Mouse (Mus musculus) granulocyte monocyte progenitor cell, adult 5-6 weeks (primary cell): Measurements from ENCODE around the gene Ptgr2. TPM values are rescaled to one million over a fixed set of nuclear protein-coding genes. Genes with fewer than 3 reads are reported as not detected.
A peak's percentile ranks its signal among the peaks of the same experiment; 100 is the strongest.
"Not testable (repeated sequence)": the region's sequence is repeated elsewhere in the genome, so short reads cannot be mapped to it uniquely, and the experiment has no call there.

ENCODE experiments used
- ATAC-seq: replicated peaks from 2 replicates; pipeline ENCODE4 v1.8.0; 2016; ENCODE audit warnings: mild to moderate bottlenecking, moderate TSS enrichment, inconsistent platforms; ENCODE audit not compliant: poor library complexity, severe bottlenecking
- total RNA-seq, 2 experiments: library from RNA; stranded (forward) in 1 of 2; stranded (reverse) in 1 of 2; fragments of 200-712, 200-1000 nt in 1 of 2; fragments of >200 nt in 1 of 2; fragmentation: Nextera tagmentation in 1 of 2; gene quantifications; 2 replicates each; pipeline ENCODE4 v1.2.3; 2014 to 2017

Gene Ptgr2
- total RNA-seq, 2 experiments from 2014 or later = 22.3 to 69.0 TPM

DNA sequence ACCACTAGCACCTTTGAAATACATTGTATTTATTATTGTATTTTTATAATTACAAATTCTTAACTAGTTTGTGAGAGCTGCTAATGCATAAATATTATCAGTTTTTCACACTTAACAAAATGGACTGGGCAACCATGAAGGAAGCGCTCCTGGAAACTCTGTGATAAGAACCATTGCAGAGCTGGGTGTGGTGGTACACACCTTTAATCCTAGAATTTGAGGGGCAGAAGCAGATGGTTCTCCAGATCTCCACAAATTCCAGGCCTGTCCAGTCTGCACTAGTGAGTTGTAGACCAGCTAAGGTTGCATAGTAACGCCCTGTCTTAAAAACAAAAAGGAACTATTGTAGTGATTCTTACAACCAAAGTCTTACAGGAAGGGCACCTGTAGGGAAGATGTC lies 14.2 kb downstream of the Ptgr2 start:
- ATAC-seq = no peak

DNA sequence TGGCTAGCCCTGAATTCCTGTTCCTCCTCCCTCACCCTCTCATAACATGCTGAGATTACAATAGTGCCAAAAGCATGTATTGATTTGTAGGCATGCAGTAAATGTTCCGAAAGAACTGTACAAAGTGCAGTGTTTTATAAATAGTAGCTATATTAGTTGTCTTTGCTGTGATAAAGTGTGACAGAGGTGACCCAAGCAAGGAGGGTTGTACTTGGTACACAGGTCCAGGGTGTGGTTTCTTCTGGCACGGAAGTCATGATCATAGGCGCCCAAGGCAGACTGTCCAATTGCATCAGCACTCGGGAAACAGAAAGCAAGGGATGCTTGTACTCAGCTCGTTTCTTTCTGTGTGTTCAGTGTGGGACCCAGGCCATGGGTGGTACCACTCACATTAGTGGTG lies 19.1 kb downstream of the Ptgr2 start:
- ATAC-seq = no peak

DNA sequence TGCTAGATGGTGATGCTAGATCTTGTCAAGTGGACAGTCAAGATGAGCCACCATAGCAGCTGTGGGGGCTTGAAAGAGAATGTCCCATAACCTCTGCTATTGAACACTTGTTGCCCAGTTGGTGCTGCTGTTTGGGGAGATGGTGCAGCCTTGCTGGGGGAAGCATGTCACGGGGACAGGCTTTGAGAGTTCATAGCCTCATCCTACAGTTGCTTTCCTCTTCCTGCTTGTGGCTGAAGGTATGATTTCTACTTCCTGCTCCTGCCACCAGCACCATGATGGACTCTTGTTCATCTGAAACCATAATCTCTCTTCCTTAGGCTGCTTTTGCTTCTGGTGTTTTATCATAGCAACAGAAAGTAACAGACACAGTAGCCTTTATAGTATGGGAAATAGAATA lies 19.5 kb downstream of the Ptgr2 start:
- ATAC-seq = no peak

DNA sequence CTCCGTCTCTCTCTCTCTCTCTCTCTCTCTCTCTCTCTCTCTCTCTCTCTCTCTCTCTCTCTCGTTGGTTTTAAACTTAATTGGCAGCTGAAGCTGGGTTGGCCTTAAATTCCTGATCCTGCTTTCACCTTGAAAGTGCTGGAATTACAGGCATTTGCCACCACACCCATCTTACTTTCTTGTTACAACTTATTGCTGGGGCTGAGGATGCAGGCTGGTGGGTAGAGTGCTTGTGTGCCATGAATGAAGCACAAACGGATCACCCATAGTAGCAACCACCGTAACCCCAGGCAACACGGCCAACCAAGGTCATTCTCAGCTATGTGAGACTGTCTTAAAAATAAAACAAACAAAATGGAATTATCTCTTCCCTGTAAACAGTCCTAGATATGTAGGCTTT lies 26.3 kb downstream of the Ptgr2 start:
- ATAC-seq = no peak

DNA sequence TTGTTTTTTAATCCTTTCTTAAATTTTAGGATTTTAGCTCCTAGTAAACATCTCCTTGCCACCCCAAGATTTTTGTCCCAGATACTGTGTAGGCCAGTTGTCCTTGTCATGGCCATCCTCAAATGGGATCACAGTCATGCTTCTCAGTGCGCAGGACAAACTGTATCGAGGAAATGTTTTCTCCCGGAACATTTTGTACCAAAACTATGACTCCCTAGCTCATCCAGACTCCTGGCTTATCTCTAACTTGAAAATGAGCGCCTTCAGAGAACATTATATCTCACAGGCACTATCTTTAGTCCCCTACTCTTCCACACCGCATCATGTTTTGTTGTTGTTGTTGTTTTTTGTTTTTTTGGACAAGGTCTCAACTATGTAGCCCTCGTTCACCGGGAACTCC lies 31.0 kb downstream of the Ptgr2 start:
- ATAC-seq = no peak

DNA sequence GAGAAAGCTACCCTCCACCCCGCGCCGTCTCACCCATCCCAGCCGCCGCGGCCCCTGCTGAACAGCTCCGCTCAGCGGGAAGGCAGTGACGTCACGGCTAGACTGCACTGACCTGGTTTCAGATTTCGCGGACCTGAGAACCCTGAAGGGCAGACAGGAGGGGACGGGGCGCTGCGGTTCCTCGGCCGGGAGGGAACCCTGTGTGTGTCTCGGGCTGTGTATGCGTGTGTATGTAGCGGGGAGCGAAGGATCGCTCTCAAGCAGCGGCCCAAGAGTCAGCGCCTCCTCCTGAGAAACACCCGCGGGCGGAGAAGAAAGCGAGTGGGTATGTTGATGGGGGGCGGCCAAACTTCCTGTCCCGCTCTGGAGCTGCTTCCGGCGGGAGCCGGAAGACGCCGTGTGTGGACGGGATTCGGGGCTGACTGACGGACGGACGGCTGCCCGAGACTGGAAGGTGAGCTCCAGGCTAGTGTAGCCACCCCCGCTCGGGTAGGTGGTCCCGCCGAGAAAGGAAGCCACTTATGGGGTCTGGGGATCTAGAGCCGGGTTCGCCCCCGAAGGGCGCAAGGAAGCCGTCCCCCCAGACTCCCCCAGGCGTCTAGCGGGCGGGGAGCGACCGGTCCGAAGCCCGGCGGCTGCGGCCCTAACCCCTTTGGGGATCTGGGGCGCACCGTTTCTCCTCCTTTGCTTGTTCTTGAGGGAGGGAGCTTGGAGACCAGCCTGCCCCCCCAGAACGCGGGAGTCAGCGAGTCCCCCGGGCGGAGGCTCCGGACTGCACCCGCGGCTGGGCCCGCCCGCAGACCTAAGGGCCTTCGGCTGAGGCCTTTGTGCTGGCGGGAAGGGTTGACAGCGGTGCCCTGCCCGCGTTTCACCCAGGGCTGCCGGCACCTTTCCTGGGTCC lies 31.9 kb downstream of the Ptgr2 start, which contains the start of gene Zfp410:
Gene Zfp410, plus strand, starts transcription at position 132 of the 901 bp plus-strand sequence.
- peak; percentile 89 for ATAC-seq

DNA sequence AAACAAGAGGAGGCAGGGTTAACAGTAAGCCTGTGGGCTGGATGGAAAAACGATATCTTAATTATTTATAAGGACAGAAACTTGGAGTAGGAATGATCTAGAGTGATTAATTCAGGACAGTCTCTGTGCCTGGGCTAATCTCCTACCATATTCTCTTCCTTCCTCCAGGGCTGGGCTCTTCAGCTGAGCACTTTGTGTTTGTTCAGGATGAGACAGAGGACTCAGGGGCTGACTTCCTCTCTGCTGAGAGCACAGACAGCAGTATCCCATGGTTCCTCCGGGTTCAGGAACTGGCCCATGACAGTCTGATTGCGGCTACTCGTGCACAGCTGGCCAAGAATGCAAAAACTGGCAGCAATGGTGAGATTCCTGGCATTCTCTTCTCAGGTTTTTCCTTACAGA lies 42.1 kb downstream of the Ptgr2 start:
- ATAC-seq = no peak

DNA sequence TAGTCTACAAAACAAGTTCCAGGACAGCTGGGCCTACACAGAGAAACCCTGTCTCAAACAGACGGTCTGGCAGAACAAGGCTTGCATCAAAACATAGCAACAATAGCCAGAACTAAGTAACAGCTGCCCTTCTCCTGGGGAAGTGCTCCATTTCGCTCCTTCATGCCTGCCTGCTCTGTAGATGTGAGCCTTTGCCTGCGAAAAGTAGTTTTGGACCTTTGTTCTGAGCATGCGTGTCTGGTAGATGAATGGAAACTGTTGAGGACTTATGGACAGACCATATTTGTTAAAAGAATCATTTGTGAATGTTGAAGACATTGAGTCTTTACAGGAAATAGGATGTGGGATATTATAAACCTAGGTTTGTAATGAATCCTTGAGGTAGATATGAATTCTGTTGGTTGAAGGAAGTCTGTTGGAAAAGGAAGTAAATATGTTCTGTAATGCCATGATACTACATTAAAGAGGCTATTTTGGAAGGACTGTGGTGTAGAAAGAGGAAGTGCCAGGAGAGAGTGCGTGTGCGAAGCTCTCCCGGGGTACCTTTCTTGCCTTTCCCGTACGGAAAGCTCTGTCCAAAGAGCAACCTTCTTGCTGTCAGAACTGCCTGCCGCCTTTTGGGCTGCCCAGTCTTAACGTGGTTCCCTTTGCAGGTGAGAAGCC lies 52.1 kb downstream of the Ptgr2 start:
- ATAC-seq = peak; percentile 97

DNA sequence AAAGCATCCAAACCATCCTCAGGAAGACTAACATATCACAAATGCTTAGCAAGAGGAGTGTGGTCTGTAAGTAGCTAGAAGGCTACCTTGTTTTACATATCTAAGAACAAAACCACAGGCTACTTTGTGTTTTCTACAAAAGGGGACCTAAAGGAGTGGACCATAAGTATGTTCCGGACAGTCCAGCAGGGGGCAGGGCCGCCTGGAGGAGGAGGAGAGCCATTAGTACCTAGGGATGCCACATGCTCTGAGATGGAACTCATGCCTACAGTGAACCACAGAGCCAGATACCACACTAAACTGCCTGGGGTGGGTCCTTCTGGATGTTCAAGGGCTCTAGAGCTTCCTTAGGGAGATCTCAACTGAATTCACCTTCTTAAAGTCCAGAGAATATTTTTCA lies 62.2 kb downstream of the Ptgr2 start:
- peak; percentile 74 for ATAC-seq

DNA sequence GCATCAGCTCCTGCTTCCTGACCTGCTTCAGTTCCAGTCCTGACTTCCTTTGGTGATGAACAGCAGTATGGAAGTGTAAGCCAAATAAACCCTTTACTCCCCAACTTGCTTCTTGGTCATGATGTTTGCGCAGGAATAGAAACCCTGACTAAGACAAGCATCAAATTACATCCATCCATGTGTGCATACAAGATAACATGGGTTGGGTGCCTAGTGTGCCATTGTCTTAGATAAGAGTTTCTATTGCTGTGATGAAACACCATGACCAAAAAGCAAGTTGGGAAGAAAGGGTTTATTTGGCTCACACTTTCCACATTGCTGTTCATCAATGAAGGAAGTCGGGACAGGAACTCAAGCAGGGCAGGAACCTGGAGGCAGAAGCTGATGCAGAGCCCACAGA lies 73.7 kb downstream of the Ptgr2 start:
- ATAC-seq = not testable (repeated sequence)

DNA sequence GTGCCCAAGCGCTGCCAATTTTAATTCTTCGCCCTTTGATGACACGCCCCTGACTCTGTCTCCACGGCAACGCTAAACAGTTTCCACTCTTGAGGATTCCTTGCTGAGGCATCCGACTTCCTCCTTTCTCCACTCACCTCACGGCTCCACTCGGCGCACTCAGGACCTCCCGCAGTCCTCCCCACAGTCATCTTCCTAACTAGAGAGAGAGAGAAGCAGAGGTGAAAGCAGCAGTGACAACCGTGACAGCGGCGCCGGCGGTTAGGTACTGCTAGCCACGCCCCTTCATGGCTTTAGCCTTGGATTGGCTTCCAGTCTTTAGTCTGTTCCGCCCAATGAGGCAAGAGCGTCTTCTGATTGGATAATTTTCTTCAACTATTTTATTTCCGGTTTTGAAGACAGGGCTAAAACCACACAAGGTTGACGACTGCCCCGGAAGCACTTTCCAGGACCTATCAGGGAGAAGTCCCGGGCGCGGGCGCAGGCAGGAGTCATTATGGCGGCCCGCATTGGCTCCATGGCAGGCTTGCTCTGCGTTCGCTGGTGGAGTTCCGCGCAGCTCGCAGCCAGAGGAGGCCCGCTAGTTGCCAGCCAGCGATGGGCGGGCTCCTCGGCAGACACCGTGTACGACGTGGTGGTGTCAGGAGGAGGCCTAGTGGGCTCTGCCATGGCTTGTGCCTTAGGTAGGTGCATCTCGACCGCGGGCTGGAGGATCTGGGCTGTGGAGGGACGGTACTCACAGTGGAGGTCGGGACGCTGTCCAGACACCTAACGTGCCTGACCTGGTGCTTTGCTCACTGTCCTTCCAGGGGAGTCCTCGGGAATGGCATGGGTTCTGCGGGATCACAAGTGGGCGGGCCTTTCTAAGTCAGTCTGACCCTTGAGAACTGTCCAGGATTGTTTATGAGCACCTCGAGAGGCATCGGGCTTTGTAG lies 76.8 kb downstream of the Ptgr2 start, which contains the start of the genes Coq6 and Fam161b:
Gene Coq6, plus strand, starts transcription at position 103 of the 935 bp plus-strand sequence.
Gene Fam161b, minus strand, starts transcription at position 279 of the 935 bp plus-strand sequence.
- ATAC-seq = peak; percentile 91

DNA sequence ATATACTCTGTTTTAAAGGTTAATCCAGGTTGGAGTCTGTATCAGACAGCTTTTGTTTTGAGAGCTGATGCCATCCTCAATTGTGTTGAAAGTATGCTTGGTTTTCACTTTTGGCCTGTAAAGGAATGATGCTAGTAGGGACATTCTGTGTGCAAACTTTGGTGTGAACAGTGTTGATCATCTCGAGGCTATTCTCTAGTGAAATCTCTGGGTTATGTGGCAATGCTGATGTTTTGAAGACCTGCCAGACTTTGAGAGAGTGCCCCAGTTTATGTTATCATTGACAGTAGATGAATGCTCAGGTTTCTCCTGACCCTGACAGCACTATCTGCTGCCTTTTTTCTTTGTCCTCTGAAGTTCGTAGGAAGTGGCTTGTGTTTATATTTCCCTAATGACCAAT lies 77.8 kb downstream of the Ptgr2 start:
- no peak for ATAC-seq

DNA sequence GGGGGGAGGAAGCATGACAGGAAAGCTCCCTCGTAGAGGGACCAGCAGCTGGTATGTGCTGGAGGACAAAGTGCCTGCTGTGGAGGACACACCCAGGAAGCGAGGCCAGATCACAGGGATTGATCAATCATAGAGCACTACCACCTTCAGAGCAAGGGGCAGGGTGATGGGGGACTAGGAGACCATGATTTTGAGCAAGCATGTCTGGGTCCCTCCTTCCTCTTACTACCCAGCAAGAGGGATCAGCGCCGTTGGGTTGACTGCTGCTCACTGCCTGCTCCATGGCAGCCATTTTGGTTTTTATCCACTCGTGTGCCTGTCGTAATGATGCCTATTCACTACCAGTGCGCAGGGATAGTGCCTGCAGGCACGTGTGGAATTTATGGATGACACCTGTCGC lies 79.3 kb downstream of the Ptgr2 start:
- no peak for ATAC-seq

DNA sequence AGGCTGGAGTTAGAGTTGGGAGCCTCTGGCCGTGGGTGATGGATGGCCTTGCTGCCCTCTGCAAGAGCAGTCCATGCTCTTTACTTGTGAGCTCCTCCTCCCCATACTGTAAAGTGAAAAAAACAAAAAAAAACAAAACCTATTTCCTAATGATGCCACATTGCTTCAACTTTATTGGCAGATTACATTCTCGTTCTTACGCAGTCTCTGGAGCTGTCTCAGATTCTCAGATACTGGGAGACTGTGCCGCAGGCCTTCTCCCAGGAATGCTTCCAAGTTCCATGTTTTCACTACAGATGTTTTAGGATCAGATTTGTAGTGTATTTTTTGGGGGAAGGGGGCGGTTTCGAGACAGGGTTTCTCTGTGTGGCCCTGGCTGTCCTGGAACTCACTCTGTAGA lies 80.1 kb downstream of the Ptgr2 start:
- ATAC-seq = no peak

Other genes with a start within 250 kb of the Ptgr2 start
- gene Acot4, start 246.9 kb upstream of the Ptgr2 start, total RNA-seq (2014; fragmentation: Nextera tagmentation) = 0.13 TPM in 1 of 2 replicates, not detected in the other
- not detected in 2 replicates for gene Acot4, start 246.9 kb upstream of the Ptgr2 start, total RNA-seq (2017)
- gene Gm49366, start 246.3 kb upstream of the Ptgr2 start, total RNA-seq (2014; fragmentation: Nextera tagmentation) = not detected in 2 replicates
- gene Gm49366, start 246.3 kb upstream of the Ptgr2 start, total RNA-seq (2017) = not detected in 2 replicates
- gene Acot3, start 233.1 kb upstream of the Ptgr2 start, total RNA-seq (2014; fragmentation: Nextera tagmentation) = not detected in 2 replicates
- gene Acot3, start 233.1 kb upstream of the Ptgr2 start, total RNA-seq (2017) = not detected in 2 replicates
- gene Acot5, start 215.9 kb upstream of the Ptgr2 start, total RNA-seq (2014; fragmentation: Nextera tagmentation) = not detected in 2 replicates
- gene Acot5, start 215.9 kb upstream of the Ptgr2 start, total RNA-seq (2017) = not detected in 2 replicates
- gene Acot6, start 184.6 kb upstream of the Ptgr2 start, total RNA-seq (2014; fragmentation: Nextera tagmentation) = 0.68 and 2.2 TPM in 2 replicates
- gene Acot6, start 184.6 kb upstream of the Ptgr2 start, total RNA-seq (2017) = 0.22 and 0.31 TPM in 2 replicates
- 1.5 and 4.1 TPM in 2 replicates for gene Dnal1, start 170.9 kb upstream of the Ptgr2 start, total RNA-seq (2014; fragmentation: Nextera tagmentation)
- gene Dnal1, start 170.9 kb upstream of the Ptgr2 start, total RNA-seq (2017) = 0.77 and 0.78 TPM in 2 replicates
- gene Pnma1, start 136.7 kb upstream of the Ptgr2 start, total RNA-seq (2014; fragmentation: Nextera tagmentation) = 0.26 and 0.47 TPM in 2 replicates
- 0.17 TPM in 1 of 2 replicates, not detected in the other for gene Pnma1, start 136.7 kb upstream of the Ptgr2 start, total RNA-seq (2017)
- 12.7 and 15.1 TPM in 2 replicates for gene Elmsan1, start 66.4 kb upstream of the Ptgr2 start, total RNA-seq (2014; fragmentation: Nextera tagmentation)
- gene Elmsan1, start 66.4 kb upstream of the Ptgr2 start, total RNA-seq (2017) = 7.8 and 10.1 TPM in 2 replicates
- gene Zfp410, start 31.6 kb downstream of the Ptgr2 start, total RNA-seq (2014; fragmentation: Nextera tagmentation) = 42.8 and 70.5 TPM in 2 replicates
- 32.1 and 54.0 TPM in 2 replicates for gene Zfp410, start 31.6 kb downstream of the Ptgr2 start, total RNA-seq (2017)
- 21.1 and 25.4 TPM in 2 replicates for gene Coq6, start 76.4 kb downstream of the Ptgr2 start, total RNA-seq (2014; fragmentation: Nextera tagmentation)
- gene Coq6, start 76.4 kb downstream of the Ptgr2 start, total RNA-seq (2017) = 11.0 and 13.8 TPM in 2 replicates
- not detected in 2 replicates for gene Fam161b, start 76.6 kb downstream of the Ptgr2 start, total RNA-seq (2014; fragmentation: Nextera tagmentation)
- 0.10 TPM in 1 of 2 replicates, not detected in the other for gene Fam161b, start 76.6 kb downstream of the Ptgr2 start, total RNA-seq (2017)
- 20.8 and 34.2 TPM in 2 replicates for gene Entpd5, start 123.8 kb downstream of the Ptgr2 start, total RNA-seq (2014; fragmentation: Nextera tagmentation)
- 14.0 and 30.8 TPM in 2 replicates for gene Entpd5, start 123.8 kb downstream of the Ptgr2 start, total RNA-seq (2017)
- 3.4 TPM in 1 of 2 replicates, not detected in the other for gene Bbof1, start 123.8 kb downstream of the Ptgr2 start, total RNA-seq (2014; fragmentation: Nextera tagmentation)
- gene Bbof1, start 123.8 kb downstream of the Ptgr2 start, total RNA-seq (2017) = 1.8 and 5.4 TPM in 2 replicates
- 26.0 and 28.1 TPM in 2 replicates for gene Rnf113a2, start 132.0 kb downstream of the Ptgr2 start, total RNA-seq (2014; fragmentation: Nextera tagmentation)
- gene Rnf113a2, start 132.0 kb downstream of the Ptgr2 start, total RNA-seq (2017) = 32.4 and 37.8 TPM in 2 replicates
- gene Aldh6a1, start 165.8 kb downstream of the Ptgr2 start, total RNA-seq (2014; fragmentation: Nextera tagmentation) = 10.4 and 13.2 TPM in 2 replicates
- 8.0 and 10.9 TPM in 2 replicates for gene Aldh6a1, start 165.8 kb downstream of the Ptgr2 start, total RNA-seq (2017)
- gene Lin52, start 166.2 kb downstream of the Ptgr2 start, total RNA-seq (2014; fragmentation: Nextera tagmentation) = 13.3 and 19.3 TPM in 2 replicates
- gene Lin52, start 166.2 kb downstream of the Ptgr2 start, total RNA-seq (2017) = 11.1 and 24.3 TPM in 2 replicates